Mouse (Mus musculus) heart, embryonic 15.5 days (tissue): ENCODE data around the gene Slc17a5. TPM values are rescaled to one million over a fixed set of nuclear protein-coding genes. Genes with fewer than 3 reads are reported as not detected.

Experiments used
- ATAC-seq: fragments of 200-750 bp; cut with Nextera tagmentation; replicated peaks from 2 replicates; pipeline ENCODE4 v1.8.0; 2017; ENCODE audit warnings: low read depth, moderate TSS enrichment; ENCODE audit not compliant: insufficient number of reproducible peaks, insufficient read depth, low FRiP score
- H3K27ac ChIP-seq: fragments of 300-500 bp; sonication (generic); 2 replicates; pipeline ENCODE4 v1.5.1; 2015; ENCODE audit warnings: mild to moderate bottlenecking, inconsistent platforms
- H3K27me3 ChIP-seq: fragments of 300-500 bp; sonication (generic); 2 replicates; pipeline ENCODE4 v1.6.1; 2015; ENCODE audit warnings: inconsistent platforms
- H3K36me3 ChIP-seq: fragments of 300-500 bp; sonication (generic); 2 replicates; pipeline ENCODE4 v1.6.1; 2015; ENCODE audit warnings: mild to moderate bottlenecking, inconsistent platforms
- H3K4me1 ChIP-seq: fragments of 300-500 bp; sonication (generic); replicated peaks from 2 replicates; pipeline ENCODE4 v1.6.1; 2015; ENCODE audit warnings: inconsistent platforms
- H3K4me2 ChIP-seq: fragments of 300-500 bp; sonication (generic); 2 replicates; pipeline ENCODE4 v1.6.1; 2015; ENCODE audit warnings: inconsistent platforms, mild to moderate bottlenecking, moderate library complexity
- H3K4me3 ChIP-seq: fragments of 300-500 bp; sonication (generic); 2 replicates; pipeline ENCODE4 v1.5.1; 2015; ENCODE audit warnings: mild to moderate bottlenecking, inconsistent platforms
- H3K9ac ChIP-seq: fragments of 300-500 bp; sonication (generic); 2 replicates; pipeline ENCODE4 v1.6.1; 2015; ENCODE audit warnings: mild to moderate bottlenecking, inconsistent platforms
- H3K9me3 ChIP-seq: fragments of 300-500 bp; sonication (generic); replicated peaks from 2 replicates; pipeline ENCODE4 v1.6.1; 2016; ENCODE audit warnings: inconsistent platforms
- WGBS: fragments of 180-500 bp; shearing (Covaris S2); methylation state at CpG from one replicate; pipeline ENCODE4 v1.1.7; 2015; ENCODE audit warnings: mixed read lengths; 5-methylcytosine and 5-hydroxymethylcytosine counted together
- polyA plus RNA-seq: library from polyadenylated mRNA; unstranded; fragments of >200 nt; fragmentation: Nextera tagmentation; extraction: Ambion mirVana; gene quantifications from 2 replicates; pipeline ENCODE4 v1.2.1, GENCODE M21; 2015

Slc17a5 gene
- polyA plus RNA-seq, 1 experiment from 2014 or later, result 8.5 TPM

DNA sequence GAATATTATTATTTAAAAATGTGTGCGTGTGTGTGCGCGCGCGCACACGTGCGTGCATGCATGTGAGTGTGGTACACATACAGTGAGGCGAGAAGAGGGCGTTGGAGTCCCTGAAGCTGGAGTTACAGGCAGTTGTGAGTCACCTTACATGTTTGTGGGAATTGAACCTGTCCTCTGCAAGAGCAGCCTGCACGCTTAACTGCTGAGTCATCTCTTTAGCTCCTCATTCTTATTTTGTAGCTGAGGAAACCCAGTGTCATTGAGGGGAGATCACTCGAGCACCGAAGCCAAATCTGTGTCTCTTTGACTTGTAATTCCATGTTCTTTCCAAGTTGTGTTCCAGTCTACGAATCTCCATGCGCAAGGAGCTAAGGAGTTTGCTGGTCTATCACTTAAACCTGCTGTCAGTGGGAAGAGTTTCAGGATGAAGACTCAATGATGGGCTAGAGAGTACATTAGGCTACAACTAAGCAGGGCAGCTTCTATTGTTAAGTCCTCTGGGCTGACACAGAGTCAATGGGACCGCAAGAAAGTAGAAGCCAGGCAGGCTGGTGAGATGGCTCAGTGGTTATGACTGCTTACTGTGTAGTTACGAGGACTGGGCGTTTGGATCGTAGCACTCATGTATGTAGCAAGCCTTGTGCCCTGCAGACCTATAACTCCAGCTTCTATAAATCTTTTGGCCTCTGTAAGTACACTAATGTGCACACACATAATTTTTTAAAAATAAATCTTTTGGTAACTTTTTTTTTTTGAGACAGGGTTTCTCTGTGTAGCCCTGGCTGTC lies 8.1 kb upstream of the Slc17a5 start:
- H3K4me3 ChIP-seq, result no peak overlapping the region
- 85% methylated on average over 18 of the region's 18 CpGs for WGBS
- no peak overlapping the region for H3K27ac ChIP-seq
- no peaks in the 10 kb centered on the region for H3K36me3 ChIP-seq
- no peaks in the 10 kb centered on the region for H3K9me3 ChIP-seq
- ATAC-seq, result no peak
- H3K27me3 ChIP-seq, result no peaks in the 10 kb centered on the region
- no peak overlapping the region for H3K9ac ChIP-seq
- no peaks in the 10 kb centered on the region for H3K4me1 ChIP-seq
- no peak overlapping the region for H3K4me2 ChIP-seq

GRCm38 (mm10) chr9:78595257-78595656 lies 7.4 kb upstream of the Slc17a5 start:
- ATAC-seq, result no peak
- Histone ChIP-seq H3K4me1 (no peaks in the 10 kb centered on the region), H3K9ac (no peak overlapping the region), H3K27me3 (no peaks in the 10 kb centered on the region), H3K27ac (no peak overlapping the region), H3K36me3 (no peaks in the 10 kb centered on the region), H3K4me3 (no peak overlapping the region), H3K4me2 (no peak overlapping the region), H3K9me3 (no peaks in the 10 kb centered on the region)
- 66% methylated on average over 3 of the region's 3 CpGs for WGBS

GRCm38 (mm10) chr9:78590471-78590870 lies 2.6 kb upstream of the Slc17a5 start:
- no peak overlapping the region for H3K9ac ChIP-seq
- peaks cover 4% of the 10 kb centered on the region; the same call in 1 of the 2 replicates for H3K4me1 ChIP-seq
- no peaks in the 10 kb centered on the region for H3K36me3 ChIP-seq
- 96% methylated on average over 2 of the region's 2 CpGs for WGBS
- no peak overlapping the region for H3K27ac ChIP-seq
- H3K9me3 ChIP-seq, result no peaks in the 10 kb centered on the region
- H3K4me3 ChIP-seq, result no peak overlapping the region
- no peaks in the 10 kb centered on the region for H3K27me3 ChIP-seq
- ATAC-seq, result no peak
- H3K4me2 ChIP-seq, result no peak overlapping the region

- Histone ChIP-seq H3K4me2 (peak overlapping the region; percentile 74), H3K4me3 (peak overlapping the region; percentile 81), H3K4me1 (peaks cover 4% of the 10 kb centered on the region; the same call in 1 of the 2 replicates), H3K27me3 (no peaks in the 10 kb centered on the region), H3K9me3 (no peaks in the 10 kb centered on the region), H3K27ac (peak overlapping the region; percentile 64), H3K9ac (no peak overlapping the region), H3K36me3 (no peaks in the 10 kb centered on the region)
- WGBS, result 64% methylated on average over 10 of the region's 10 CpGs
- 0 out of 2 replicates have a peak, but pooled peaks have one; percentile 15 for ATAC-seq
These were observed 681 bp upstream of the Slc17a5 start for GRCm38 (mm10) chr9:78588411-78589033.

DNA sequence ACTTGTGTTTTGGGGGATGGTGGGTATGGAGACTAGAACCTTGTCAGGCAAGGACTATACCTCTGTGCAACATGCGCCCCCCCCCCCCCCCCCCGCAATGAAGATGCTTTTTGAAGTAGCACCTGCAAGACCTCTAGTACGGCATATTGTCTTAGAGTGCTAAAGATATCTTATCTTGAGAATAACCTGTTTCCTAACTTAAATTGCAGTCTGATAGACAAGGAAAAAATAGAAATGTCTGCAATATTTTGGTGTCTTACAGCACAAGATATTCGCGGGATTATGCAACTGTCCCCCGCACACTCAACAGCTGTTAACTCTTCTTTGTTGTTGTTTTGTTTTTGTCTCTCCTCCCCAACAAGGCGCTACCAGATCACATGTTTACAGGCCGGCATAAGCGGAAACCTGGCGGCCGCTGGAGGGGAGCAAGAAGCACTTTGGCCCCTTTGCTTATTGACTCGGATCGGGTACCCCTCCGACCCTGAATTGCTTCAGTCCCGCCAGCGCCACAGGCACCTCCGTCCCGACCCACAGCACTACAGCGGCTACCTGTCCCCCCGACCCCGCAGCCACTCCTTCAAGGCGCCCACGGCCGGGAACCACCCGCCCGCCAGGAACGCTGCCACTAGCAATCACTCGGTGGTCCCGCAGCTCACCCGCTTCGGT lies 490 bp downstream of the Slc17a5 start:
- H3K9me3 ChIP-seq, result no peaks in the 10 kb centered on the region
- WGBS, result under 1% methylated on average over 31 of the region's 31 CpGs
- peaks cover 4% of the 10 kb centered on the region; the same call in 1 of the 2 replicates for H3K4me1 ChIP-seq
- H3K9ac ChIP-seq, result peak overlapping the region; percentile 74
- no peaks in the 10 kb centered on the region for H3K36me3 ChIP-seq
- H3K27ac ChIP-seq, result peak overlapping the region; percentile 64
- H3K4me2 ChIP-seq, result peak overlapping the region; percentile 74
- no peaks in the 10 kb centered on the region for H3K27me3 ChIP-seq
- peak overlapping the region; percentile 81 for H3K4me3 ChIP-seq
- peak; percentile 41 for ATAC-seq

DNA sequence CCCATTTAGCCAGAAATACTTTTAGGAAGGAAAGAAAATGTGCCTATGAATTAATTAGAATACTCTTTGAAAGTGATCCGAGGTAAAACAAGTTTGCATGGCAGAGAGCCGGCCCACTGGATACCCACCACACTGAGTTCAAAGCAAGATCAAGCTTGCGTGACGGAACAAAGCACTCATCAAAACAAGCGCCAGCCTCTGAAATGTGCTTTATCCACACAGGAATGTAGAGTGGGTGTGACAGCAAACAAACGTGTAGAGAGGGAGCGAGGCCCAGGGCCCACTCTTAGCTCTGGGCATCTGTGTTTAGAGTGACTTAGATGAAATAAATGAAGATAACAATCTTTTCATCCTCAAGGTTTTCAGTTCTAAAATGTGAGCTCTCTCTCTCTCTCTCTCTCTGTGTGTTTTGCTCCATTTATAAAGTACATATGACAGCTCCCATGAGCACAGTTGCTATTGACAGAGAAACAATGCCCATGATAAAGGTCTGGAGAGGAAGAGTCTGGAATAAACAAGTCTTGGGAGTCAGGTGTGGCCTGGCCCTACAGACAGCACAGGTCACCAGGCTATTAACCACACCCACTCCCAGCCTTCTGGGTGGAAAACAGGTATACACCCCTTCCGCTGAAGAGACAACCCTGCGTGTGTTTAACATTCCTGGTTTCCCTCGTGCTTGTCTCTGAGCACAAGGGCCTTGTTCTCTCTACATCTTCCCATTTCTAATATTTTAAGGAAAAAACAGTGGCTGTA lies 8.0 kb downstream of the Slc17a5 start:
- Histone ChIP-seq H3K27ac (no peak overlapping the region), H3K9me3 (no peaks in the 10 kb centered on the region), H3K4me1 (0 out of 2 replicates have a peak, but pooled peaks cover 2% of the 10 kb centered on the region), H3K4me3 (no peak overlapping the region), H3K4me2 (no peak overlapping the region), H3K36me3 (peaks cover 20% of the 10 kb centered on the region; the same call in 1 of the 2 replicates), H3K27me3 (no peaks in the 10 kb centered on the region), H3K9ac (no peak overlapping the region)
- 54% methylated on average over 10 of the region's 10 CpGs for WGBS
- no peak for ATAC-seq

- ATAC-seq, result no peak
- Histone ChIP-seq H3K36me3 (peaks cover 20% of the 10 kb centered on the region; the same call in 1 of the 2 replicates), H3K9me3 (no peaks in the 10 kb centered on the region), H3K9ac (no peak overlapping the region), H3K4me1 (0 out of 2 replicates have a peak, but pooled peaks cover 2% of the 10 kb centered on the region), H3K4me3 (no peak overlapping the region), H3K27me3 (no peaks in the 10 kb centered on the region), H3K4me2 (no peak overlapping the region), H3K27ac (no peak overlapping the region)
- 88% methylated on average over 7 of the region's 7 CpGs for WGBS
These were observed 9.0 kb downstream of the Slc17a5 start for GRCm38 (mm10) chr9:78578824-78579223.

DNA sequence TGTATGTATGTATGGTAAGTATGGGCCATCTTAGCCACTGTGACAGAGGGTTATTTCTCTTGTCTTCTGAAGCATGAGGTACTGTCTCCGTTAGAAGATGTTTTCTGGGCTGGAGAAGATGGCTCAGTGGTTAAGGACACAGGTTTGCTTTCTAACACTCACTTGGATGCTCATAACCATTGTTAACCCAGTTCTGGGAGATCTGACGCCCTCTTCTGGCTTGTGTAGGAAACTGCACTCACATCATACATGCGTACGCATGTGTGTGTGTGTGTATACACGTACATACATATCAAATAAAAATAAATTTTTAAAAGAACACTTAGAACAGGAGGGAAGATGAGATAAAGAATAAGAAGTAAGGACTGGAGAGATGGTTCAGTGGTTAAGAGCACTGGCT lies 11.4 kb downstream of the Slc17a5 start:
- H3K4me2 ChIP-seq, result no peak overlapping the region
- H3K4me3 ChIP-seq, result no peak overlapping the region
- ATAC-seq, result no peak
- WGBS, result 92% methylated on average over 5 of the region's 5 CpGs
- H3K9ac ChIP-seq, result no peak overlapping the region
- no peaks in the 10 kb centered on the region for H3K27me3 ChIP-seq
- H3K36me3 ChIP-seq, result peaks cover 20% of the 10 kb centered on the region; the same call in 1 of the 2 replicates
- 0 out of 2 replicates have a peak, but pooled peaks cover 2% of the 10 kb centered on the region for H3K4me1 ChIP-seq
- H3K9me3 ChIP-seq, result no peaks in the 10 kb centered on the region
- H3K27ac ChIP-seq, result no peak overlapping the region

DNA sequence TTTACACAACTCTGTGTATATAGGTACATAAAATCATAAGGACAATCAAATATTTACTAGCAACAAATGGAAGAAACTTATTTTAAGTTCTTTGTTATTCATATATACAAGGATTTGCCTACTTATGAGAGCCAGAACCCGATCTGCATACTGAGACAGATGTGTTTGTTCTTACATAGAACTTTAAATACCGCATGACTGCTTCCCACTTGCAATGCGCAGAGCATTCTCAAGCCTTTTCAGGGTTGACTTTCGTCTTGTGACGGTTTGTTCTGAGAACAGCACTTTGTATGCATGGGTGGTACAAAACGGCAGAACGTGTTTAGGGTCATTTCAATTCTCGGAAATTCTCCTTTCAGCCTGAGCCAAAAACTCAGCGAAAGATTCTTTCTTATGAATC lies 17.9 kb downstream of the Slc17a5 start:
- WGBS, result 92% methylated on average over 9 of the region's 9 CpGs

DNA sequence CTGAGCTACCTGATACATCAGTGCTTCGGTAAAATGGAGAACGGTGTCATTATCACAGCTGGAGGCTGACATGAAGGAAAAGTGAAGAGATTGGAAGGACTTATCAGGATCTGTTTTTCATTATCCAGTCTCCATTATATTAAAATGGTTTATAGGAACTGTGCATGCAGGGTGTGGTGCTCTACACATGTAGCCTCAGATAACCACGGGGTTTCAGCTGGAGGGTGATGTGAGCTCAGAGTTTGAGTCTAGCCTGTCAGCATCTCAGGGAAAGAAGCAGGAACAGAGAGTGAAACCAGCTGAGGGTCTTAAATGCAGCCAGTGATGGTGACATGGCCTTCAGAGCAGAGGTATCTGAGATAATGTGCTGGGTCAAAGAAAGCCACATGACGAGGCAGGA lies 28.4 kb downstream of the Slc17a5 start:
- Histone ChIP-seq H3K27me3 (no peaks in the 10 kb centered on the region), H3K9ac (no peak overlapping the region), H3K4me3 (no peak overlapping the region), H3K4me1 (0 out of 2 replicates have a peak, but pooled peaks cover 3% of the 10 kb centered on the region), H3K27ac (no peak overlapping the region), H3K36me3 (no peaks in the 10 kb centered on the region), H3K9me3 (no peaks in the 10 kb centered on the region), H3K4me2 (no peak overlapping the region)
- no peak for ATAC-seq
- 65% methylated on average over 4 of the region's 4 CpGs for WGBS

More for the DNA sequence above, 17.9 kb downstream of the Slc17a5 start:
- Histone ChIP-seq H3K27me3 (no peaks in the 10 kb centered on the region), H3K4me2 (no peak overlapping the region), H3K36me3 (peaks cover 8% of the 10 kb centered on the region; the same call in 1 of the 2 replicates), H3K9ac (no peak overlapping the region), H3K4me3 (no peak overlapping the region), H3K4me1 (no peaks in the 10 kb centered on the region), H3K9me3 (no peaks in the 10 kb centered on the region), H3K27ac (no peak overlapping the region)
- ATAC-seq, result no peak
